Mouse (Mus musculus) Patski (cell line): ENCODE results near the gene Sox13. TPM values are rescaled to one million over a fixed set of nuclear protein-coding genes. Genes with fewer than 3 reads are reported as not detected.

Experiments
- ATAC-seq: fragments of 100-300 bp; one replicate; pipeline ENCODE4 v1.8.0; 2021
- CTCF ChIA-PET: fragments of 350-600 bp; sonication (Branson Sonifier 250); formaldehyde crosslinking; loops from one replicate; lab custom pipeline; 2022; ENCODE audit warnings: inconsistent platforms; lab: Charles Lee
- POLR2A ChIA-PET: fragments of 350-600 bp; sonication (Branson Sonifier 250); formaldehyde crosslinking; loops from one replicate; lab custom pipeline; 2022; ENCODE audit warnings: antibody characterized with exemption, inconsistent platforms; lab: Charles Lee
- DNase-seq: peaks from one replicate; pipeline ENCODE4 v3.0.0-alpha.2; 2011; ENCODE audit warnings: low read depth, low spot score
- H3K27me3 ChIP-seq: fragments of 371-371 bp; one replicate; pipeline ENCODE4 v1.5.1; 2021
- CTCF ChIP-seq: fragments of 100-300 bp; IDR thresholded peaks from one replicate; pipeline ENCODE4 v1.5.1; 2021
- in situ Hi-C: fragments of 300-500 bp; cut with MboI; formaldehyde crosslinking; loops from 3 replicates; pipeline ENCODE4 v1.11.1; 2018; ENCODE audit warnings: low pct_unique_long_range_greater_than_20kb, mixed read lengths
- polyA plus RNA-seq: library from polyadenylated mRNA; unstranded; gene quantifications from one replicate; pipeline ENCODE4 v1.2.3, GENCODE M21; 2021

The Sox13 gene
- polyA plus RNA-seq, 1 experiment from 2014 or later: 11.3 TPM

DNA sequence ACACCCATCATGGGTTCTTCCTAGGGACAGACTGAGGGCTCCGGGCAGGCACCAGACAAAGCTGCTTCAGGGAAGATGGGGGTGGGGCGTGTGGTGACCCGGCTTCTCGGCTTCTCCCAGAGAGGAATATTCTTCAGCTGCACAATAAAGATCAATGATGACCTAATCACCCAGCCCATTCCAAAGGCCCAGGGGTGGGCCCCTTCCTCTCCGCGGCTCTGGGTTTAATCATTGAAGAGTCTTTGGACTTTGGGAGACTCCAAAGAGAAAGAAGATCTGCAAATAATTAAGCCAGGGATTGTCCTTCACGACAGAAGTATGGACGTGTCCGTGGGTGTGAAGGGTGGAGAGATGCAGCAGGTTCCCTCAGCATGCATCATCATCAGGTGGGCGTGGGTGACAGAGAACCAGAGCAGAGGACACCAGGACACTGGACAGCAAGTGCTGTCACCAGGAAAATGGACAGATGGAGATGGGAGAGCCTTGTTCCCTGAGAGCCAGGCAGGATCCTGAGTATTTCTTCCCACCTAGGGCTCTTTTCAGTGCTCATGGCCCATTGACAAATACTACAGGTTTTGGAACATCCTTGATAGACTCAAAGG is 28.5 kb upstream of the Sox13 start:
- in situ Hi-C loops: no loop called here
- ChIA-PET CTCF (no interaction called here), POLR2A (interaction anchor here (1.0 kb wide), 1 partner anchor 10 kb away, joined by 3 read pairs; no protein-coding TSS in a partner anchor)
- no peak for TF ChIP-seq CTCF
- peaks cover 17% of the 10 kb centered on the region for H3K27me3 ChIP-seq
- no peak for DNase-seq
- no peak for ATAC-seq

DNA sequence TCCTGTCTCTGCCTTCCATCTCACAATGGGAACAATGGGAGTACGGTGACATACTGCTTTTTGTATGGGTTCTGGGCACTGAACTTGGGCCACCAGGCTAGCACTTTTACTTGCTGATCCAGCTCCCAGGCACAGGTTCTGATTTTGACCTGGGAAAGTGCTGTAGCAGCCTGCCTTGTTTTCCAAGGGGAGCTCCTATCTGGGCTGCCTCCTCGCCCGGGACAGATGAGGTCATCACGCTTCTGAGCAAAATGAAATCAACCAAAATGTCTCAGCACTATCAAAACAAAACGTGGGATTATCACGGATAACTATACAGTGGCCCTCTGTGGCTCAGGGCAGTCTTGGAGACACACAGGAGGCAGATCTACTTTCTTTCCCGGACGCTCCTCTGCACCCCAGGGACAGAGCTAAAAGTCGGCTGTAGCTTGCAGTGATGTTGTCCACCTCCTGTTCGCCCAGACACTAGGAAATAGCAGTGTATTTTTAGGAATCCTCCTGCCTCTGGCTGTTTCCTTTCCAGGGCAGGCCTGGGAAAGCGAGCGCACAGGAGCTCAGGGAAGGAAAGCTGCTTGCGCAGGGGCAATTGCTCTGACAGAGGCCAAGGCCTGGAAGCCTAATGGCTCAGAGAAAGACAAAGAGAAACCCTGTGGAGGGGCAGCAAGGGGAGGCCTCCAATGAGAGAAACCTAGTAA is 27.8 kb upstream of the Sox13 start:
- ChIA-PET CTCF (no interaction called here), POLR2A (no interaction called here)
- H3K27me3 ChIP-seq: peaks cover 21% of the 10 kb centered on the region
- ATAC-seq (no peak), DNase-seq (no peak)
- no peak for TF ChIP-seq CTCF
- in situ Hi-C loops: no loop called here

DNA sequence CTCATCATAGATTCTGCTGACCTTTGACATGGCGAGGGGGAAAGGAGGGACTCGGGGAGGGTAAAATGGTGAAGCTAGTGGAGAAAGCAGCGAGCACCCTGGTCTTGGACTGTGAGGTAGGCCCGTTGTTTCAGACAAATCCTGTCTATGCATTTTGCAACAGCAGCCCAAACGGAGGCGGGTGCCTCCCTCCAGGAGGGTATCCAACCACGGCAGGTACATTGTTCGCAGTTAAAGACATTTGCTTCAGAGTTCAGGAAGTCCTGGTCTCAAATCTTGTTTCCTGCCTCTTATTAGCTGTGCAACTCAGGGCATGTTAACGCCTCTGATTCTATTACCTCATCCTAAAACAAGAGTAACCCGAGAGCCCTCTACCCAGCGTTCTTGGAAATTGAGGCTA is 26.8 kb upstream of the Sox13 start:
- H3K27me3 ChIP-seq: peaks cover 21% of the 10 kb centered on the region
- no peak for TF ChIP-seq CTCF
- POLR2A ChIA-PET: no interaction called here
- in situ Hi-C loops: no loop called here
- ATAC-seq: no peak
- CTCF ChIA-PET: no interaction called here
- DNase-seq: no peak

DNA sequence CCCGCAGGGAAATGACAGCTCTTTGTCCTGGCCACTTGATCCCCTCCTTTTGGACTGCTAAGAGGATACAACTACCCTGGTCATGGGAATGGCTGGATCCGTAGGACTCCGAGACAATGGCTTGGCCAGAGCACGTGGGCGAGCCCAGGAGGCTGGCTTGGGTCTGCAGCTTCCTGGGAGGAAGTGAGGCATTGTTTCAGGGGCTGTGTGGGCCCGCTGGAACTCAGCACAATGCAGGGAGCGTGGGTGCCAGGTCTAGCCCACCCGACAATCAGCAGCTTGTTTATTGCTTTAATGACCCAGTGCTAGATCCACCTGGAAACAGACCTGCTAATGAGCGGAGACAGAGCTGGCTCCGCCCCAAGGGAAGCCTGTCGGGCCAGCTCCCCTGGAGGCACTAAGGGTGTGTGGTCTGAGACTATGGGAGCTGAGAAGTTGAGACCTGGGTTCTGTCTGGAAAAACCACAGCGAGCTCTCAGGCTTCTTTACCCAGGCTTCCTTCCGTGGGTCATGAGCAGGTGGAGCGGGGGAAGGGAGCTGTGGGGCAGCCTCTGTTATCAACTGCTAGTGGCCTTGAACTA is 24.3 kb upstream of the Sox13 start:
- TF ChIP-seq CTCF: no peak
- CTCF ChIA-PET: no interaction called here
- DNase-seq: no peak
- peaks cover 15% of the 10 kb centered on the region for H3K27me3 ChIP-seq
- in situ Hi-C loops: no loop called here
- ATAC-seq: no peak
- POLR2A ChIA-PET: interaction anchor here (0.8 kb wide), 1 partner anchor 54 kb away, joined by 3 read pairs; no protein-coding TSS in a partner anchor

DNA sequence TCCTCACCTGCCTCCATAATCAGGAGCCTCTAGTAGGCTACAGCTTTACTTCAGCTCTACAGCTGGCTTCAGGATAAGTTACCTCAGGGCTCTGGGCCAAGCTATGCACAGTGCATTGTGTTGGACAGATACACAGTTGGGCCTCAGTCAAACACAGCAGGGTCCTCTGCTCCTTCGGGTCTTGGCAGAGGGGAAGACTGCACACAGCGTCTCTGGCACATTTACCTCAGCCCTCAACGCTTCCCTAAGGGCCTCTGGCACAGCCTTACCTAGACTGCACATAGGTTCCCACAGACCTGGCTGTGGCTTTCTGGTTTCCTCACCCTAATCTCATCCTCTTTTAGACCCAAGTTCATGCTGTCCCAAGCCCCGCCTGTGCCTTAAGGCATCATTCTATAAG is 22.1 kb upstream of the Sox13 start:
- TF ChIP-seq CTCF: no peak
- CTCF ChIA-PET: no interaction called here

DNA sequence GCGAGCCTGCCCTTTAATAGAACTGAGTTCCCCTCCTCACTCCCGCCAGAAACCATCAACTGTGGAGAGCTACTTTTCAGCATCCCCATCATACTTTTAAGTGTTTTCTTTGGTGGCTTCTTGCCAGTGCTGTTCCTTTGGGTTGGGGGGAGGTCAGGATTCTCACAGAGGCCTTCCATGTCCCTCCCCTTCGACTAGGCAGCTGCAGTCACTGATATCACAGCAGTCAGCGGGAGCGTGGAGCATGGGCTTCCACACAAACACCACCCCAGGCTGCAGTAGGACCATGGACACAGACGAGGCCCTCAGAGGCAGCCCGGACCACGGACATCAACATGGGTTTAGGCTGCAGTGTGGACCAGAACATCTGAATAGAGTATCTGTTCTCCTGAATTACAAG is 20.1 kb upstream of the Sox13 start:
- no peak for DNase-seq
- POLR2A ChIA-PET: no interaction called here
- in situ Hi-C loops: no loop called here

More for the DNA sequence above, 22.1 kb upstream of the Sox13 start:
- POLR2A ChIA-PET: no interaction called here
- H3K27me3 ChIP-seq: peaks cover 10% of the 10 kb centered on the region
- no peak for ATAC-seq
- in situ Hi-C loops: no loop called here
- DNase-seq: no peak

DNA sequence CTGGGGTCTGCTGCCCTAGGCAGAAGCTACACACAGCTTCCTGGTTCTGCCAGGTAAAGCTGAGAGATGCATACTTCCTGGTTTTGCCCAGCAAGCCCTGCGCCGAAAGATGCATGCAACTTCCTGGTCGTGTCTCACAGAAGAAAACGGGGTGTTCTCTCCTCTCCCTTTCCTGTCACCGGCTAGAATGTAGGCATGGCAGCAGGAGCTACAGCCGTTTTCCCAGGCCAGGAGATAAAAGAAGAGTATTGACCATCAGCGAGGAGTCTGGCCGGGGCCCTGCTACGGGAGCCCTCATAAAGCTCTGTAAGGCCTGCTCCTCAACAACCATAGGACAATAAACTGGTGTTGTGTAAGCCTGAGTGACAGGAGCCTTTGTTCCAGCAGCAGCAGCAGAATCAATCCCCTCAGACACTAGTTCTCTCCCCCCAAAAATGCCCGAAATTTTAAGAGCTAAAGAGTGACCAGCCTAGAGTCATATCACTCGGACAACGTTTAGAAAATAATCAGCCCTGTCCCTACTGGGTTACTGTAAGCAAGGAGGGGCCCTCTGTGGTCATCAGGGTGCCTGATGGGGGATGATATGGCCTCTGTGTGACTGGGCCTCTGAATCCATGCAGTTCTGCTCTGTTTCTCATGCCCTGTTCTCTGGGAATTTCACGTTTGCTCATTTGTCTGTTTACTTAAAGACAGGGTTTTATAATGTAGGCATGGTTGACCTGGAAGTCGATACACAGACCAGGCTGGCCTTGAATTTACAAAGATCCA is 13.9 kb upstream of the Sox13 start:
- TF ChIP-seq CTCF: no peak
- CTCF ChIA-PET: no interaction called here
- in situ Hi-C loops: no loop called here
- peaks cover 13% of the 10 kb centered on the region for H3K27me3 ChIP-seq
- POLR2A ChIA-PET: no interaction called here
- DNase-seq (no peak), ATAC-seq (no peak)

More for the DNA sequence above, 20.1 kb upstream of the Sox13 start:
- CTCF ChIA-PET: interaction anchor here (1.3 kb wide), 1 partner anchor 84 kb away, joined by 3 read pairs; no protein-coding TSS in a partner anchor
- ATAC-seq: no peak
- H3K27me3 ChIP-seq: peaks cover 10% of the 10 kb centered on the region
- TF ChIP-seq CTCF: no peak

DNA sequence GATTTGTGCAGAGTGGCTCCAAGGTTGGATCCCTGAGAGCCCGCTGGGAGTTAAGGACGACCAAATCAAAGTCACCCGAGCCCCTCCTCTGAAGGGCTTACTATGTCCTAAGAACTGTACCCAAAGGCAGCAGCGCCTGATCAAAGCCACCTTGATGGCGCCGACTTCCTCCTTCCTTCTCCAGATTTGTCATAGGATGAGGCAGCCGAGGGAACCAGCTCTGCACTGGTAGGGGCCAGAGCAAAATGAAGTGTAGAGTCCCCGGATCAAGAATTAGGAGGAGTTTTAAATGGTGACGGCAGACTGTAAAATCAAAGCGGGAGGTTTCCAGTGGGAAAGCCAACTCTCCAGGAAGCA is 10.6 kb upstream of the Sox13 start:
- POLR2A ChIA-PET: no interaction called here
- TF ChIP-seq CTCF: no peak
- in situ Hi-C loops: no loop called here
- DNase-seq: no peak
- CTCF ChIA-PET: no interaction called here
- H3K27me3 ChIP-seq: peaks cover 34% of the 10 kb centered on the region
- no peak for ATAC-seq

DNA sequence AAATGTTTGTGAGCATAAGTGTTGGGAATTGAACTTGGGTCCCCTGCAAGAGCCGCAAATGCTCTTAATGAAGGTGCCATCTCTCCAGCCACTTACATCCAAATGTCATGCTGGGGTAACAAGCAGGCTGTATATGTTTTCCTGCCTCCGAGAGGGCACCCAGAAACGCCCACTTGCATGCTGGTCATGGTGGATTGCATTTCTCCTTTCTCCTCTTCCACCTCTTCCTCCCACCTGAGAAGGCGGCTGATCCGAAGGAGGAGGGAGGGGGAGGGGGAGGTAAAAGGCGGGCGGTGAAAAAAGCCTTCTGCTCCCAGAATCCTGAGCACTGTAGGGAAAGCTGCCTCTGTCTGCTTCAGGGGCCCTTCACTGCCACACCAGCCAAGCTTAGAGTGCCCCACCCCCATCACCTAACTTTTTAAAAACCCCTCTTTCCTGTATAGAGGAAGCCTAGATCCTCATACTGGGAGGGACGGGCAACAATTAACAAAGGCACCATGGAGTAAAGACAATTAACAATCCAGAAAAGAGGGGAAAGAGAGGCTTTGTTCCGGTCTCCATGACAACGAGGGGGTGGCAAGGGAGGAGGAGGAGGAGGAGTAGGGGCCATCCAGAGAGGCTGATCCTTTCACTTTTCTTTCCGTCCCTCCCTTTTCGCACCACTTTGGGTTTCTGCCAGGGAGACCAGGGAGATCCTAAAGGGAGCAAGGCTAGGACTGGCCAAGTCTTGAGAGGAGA is 10.0 kb upstream of the Sox13 start:
- CTCF ChIA-PET: no interaction called here
- TF ChIP-seq CTCF: no peak
- ATAC-seq (no peak), DNase-seq (no peak)
- POLR2A ChIA-PET: no interaction called here
- peaks cover 34% of the 10 kb centered on the region for H3K27me3 ChIP-seq
- in situ Hi-C loops: no loop called here

DNA sequence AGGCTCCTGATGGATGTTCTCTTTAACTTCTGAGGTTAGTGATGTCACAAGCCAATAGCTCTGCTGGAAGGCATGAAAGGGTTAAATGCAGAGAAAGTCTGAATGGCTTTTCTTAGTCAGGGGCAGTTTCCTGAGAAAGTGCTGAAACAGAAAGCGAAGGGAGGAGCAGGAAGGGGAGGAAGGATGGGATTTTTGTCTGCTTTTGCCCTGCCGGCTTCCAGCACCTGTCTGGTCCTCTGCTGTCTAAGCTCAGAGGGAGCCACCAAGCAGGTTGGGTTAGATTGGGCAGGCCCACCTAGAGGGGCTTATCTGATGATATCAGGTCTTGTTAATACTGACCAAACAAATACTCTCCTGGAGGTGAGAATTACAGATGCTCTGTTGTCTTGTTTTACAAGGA is 8.4 kb upstream of the Sox13 start:
- ChIA-PET CTCF (no interaction called here), POLR2A (no interaction called here)
- no peak for DNase-seq
- in situ Hi-C loops: no loop called here
- TF ChIP-seq CTCF: no peak
- H3K27me3 ChIP-seq: peaks cover 43% of the 10 kb centered on the region
- no peak for ATAC-seq
